Mouse (Mus musculus): ENCODE measurements around the gene Arid1b.

- TF ChIP-seq CTCF (IDR thresholded peaks at IDR 0.05) = no peak
- TF ChIP-seq EP300 (IDR thresholded peaks at IDR 0.05) = no peak
Observed at GRCm38 (mm10) chr17:5134271-5134670, 140.1 kb downstream of the Arid1b start.

Data from lung, postnatal 0 days (tissue).